ENCODE assay signal across 23 mouse cellular contexts in the genomic region with DNA sequence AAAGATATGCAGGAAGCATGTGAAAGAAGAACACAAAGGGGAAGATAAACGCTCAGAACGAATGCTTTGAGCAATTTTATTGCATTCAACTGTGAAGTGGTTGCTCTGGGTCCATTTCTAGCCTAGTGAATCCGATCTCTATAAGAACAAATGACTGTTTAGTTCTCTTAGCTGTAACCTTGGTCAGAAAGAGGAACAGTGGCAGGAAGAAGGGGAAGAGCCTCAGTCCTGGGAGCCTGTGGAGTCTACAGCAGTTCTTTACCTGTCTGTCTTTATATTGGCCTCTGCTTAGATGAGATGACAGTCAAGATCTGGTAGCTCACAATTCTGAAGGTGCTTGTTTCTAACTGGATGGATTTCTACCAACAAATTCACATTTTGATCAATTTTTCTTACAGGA. TPM values are rescaled to one million over a fixed set of nuclear protein-coding genes. Genes with fewer than 3 reads are reported as not detected.
"Had no signal": no experiment of that assay in that cellular context is flagged by ENCODE, and none has a peak within 500 bp of the region (broad histone marks: within the 10 kb centered on the region; RNA-seq: fewer than 3 reads in every experiment).

No protein-coding gene starts in this region.

- H3K36me3 ChIP-seq: heart, embryonic 10.5 days; heart, embryonic 12.5 days; hindbrain, embryonic 13.5 days; hindbrain, embryonic 15.5 days; kidney, embryonic 15.5 days; limb, embryonic 13.5 days; limb, embryonic 15.5 days had no signal

- DNase-seq: gastrocnemius, postnatal 10 days; gastrocnemius, postnatal 25 days; heart, adult 18-20 months; heart, postnatal 10 days; heart, postnatal 4 days; kidney, adult 11 months; kidney, adult 2 months; kidney, adult 9 months; kidney, postnatal 14 days; kidney, postnatal 36 days; layer of hippocampus, adult 9-11 months; layer of hippocampus, postnatal 36 days; left cerebral cortex, postnatal 4 days had no signal

- H3K27me3 ChIP-seq: heart, embryonic 12.5 days; hindbrain, embryonic 13.5 days; hindbrain, embryonic 15.5 days; kidney, embryonic 15.5 days; limb, embryonic 13.5 days; limb, embryonic 15.5 days had no signal

- ATAC-seq: hindbrain, postnatal 0 days; intestine, embryonic 16.5 days had no signal

RNA-seq across cellular contexts. Expression of gene Pkib, which starts 56.2 kb away (rescaled TPM):
- total RNA-seq: gastrocnemius, adult 18-20 months; gastrocnemius, postnatal 10 days; gastrocnemius, postnatal 25 days had no signal
